Mouse (Mus musculus) inflammation-experienced regulatory T-cells, adult 6 months (primary cell): ENCODE data around the gene Arpp21. TPM values are rescaled to one million over a fixed set of nuclear protein-coding genes. Genes with fewer than 3 reads are reported as not detected.
"Not testable (repeated sequence)": the region's sequence is repeated elsewhere in the genome, so short reads cannot be mapped to it uniquely, and the experiment has no call there.

ENCODE experiments used
- ATAC-seq: one replicate; pipeline ENCODE4 v1.8.0; 2017
- polyA plus RNA-seq, 3 experiments: library from polyadenylated mRNA; unstranded; fragments of 100-300 nt; shearing (Covaris generic); gene quantifications; one replicate each; pipeline ENCODE4 v1.2.1; 2017

Arpp21 gene
- polyA plus RNA-seq, 3 experiments from 2014 or later = 0.36 to 0.66 TPM; not detected in 1

- ATAC-seq = no peak
These were observed 134.7 kb downstream of the Arpp21 start for GRCm38 (mm10) chr9:112100841-112101595.

- no peak for ATAC-seq
These were observed 137.5 kb downstream of the Arpp21 start for GRCm38 (mm10) chr9:112098267-112098666.

GRCm38 (mm10) chr9:112095708-112096107, 140.0 kb downstream of the Arpp21 start:
- no peak for ATAC-seq

- ATAC-seq = no peak
These were observed 140.5 kb downstream of the Arpp21 start for GRCm38 (mm10) chr9:112095198-112095597.

GRCm38 (mm10) chr9:112078903-112079302, 156.8 kb downstream of the Arpp21 start:
- ATAC-seq = no peak

- ATAC-seq = no peak
These were observed 157.3 kb downstream of the Arpp21 start for GRCm38 (mm10) chr9:112078453-112078852.

GRCm38 (mm10) chr9:112075273-112075672, 160.5 kb downstream of the Arpp21 start:
- ATAC-seq = no peak

- no peak for ATAC-seq
These were observed 160.9 kb downstream of the Arpp21 start for GRCm38 (mm10) chr9:112074872-112075271.

GRCm38 (mm10) chr9:112071368-112071767, 164.4 kb downstream of the Arpp21 start:
- ATAC-seq = no peak

- no peak for ATAC-seq
These were observed 164.8 kb downstream of the Arpp21 start for GRCm38 (mm10) chr9:112070961-112071360.

- ATAC-seq = no peak
These were observed 167.5 kb downstream of the Arpp21 start for GRCm38 (mm10) chr9:112068250-112068649.

- no peak for ATAC-seq
These were observed 174.9 kb downstream of the Arpp21 start for GRCm38 (mm10) chr9:112060696-112061425.

- no peak for ATAC-seq
These were observed 180.8 kb downstream of the Arpp21 start for GRCm38 (mm10) chr9:112054807-112055381.

- ATAC-seq = no peak
These were observed 187.8 kb downstream of the Arpp21 start for GRCm38 (mm10) chr9:112047903-112048467.

GRCm38 (mm10) chr9:112040566-112040965, 195.2 kb downstream of the Arpp21 start:
- ATAC-seq = no peak

GRCm38 (mm10) chr9:112037732-112038131, 198.0 kb downstream of the Arpp21 start:
- ATAC-seq = no peak

GRCm38 (mm10) chr9:112033840-112034239, 201.9 kb downstream of the Arpp21 start:
- ATAC-seq = not testable (repeated sequence)

GRCm38 (mm10) chr9:112032169-112032568, 203.6 kb downstream of the Arpp21 start:
- no peak for ATAC-seq

GRCm38 (mm10) chr9:112023562-112024015, 212.1 kb downstream of the Arpp21 start:
- ATAC-seq = no peak

- no peak for ATAC-seq
These were observed 212.6 kb downstream of the Arpp21 start for GRCm38 (mm10) chr9:112023111-112023510.
